Mouse (Mus musculus): Measurements from ENCODE around the gene Dgke.

- TF ChIP-seq CTCF (IDR thresholded peaks at IDR 0.05; ENCODE audit: insufficient read depth, low read length) (no peak), POLR2A (IDR thresholded peaks at IDR 0.05; ENCODE audit: borderline replicate concordance, extremely low read depth, low read depth, low read length) (no peak)
These were observed at the start of gene Dgke for GRCm38 (mm10) chr11:89066750-89067149.
